Mouse (Mus musculus) heart, embryonic 16.5 days (tissue): ENCODE results near the gene Rasip1. TPM values are rescaled to one million over a fixed set of nuclear protein-coding genes. Genes with fewer than 3 reads are reported as not detected.

ENCODE experiments used
- ATAC-seq: fragments of 200-750 bp; cut with Nextera tagmentation; replicated peaks from 2 replicates; pipeline ENCODE4 v1.8.0; 2017; ENCODE audit warnings: moderate number of reproducible peaks; ENCODE audit not compliant: insufficient read depth, low FRiP score; ENCODE audit errors: extremely low read depth
- H3K27ac ChIP-seq: fragments of 300-500 bp; sonication (generic); 2 replicates; pipeline ENCODE4 v1.5.1; 2014; ENCODE audit warnings: mild to moderate bottlenecking, low read length, control low read depth, moderate library complexity
- H3K27me3 ChIP-seq: fragments of 300-500 bp; sonication (generic); 2 replicates; pipeline ENCODE4 v1.6.1; 2014; ENCODE audit warnings: low read length, mixed read lengths; ENCODE audit not compliant: control insufficient read depth, insufficient read depth
- H3K36me3 ChIP-seq: fragments of 300-500 bp; sonication (generic); 2 replicates; pipeline ENCODE4 v1.6.1; 2014; ENCODE audit not compliant: control insufficient read depth, insufficient read depth
- H3K4me1 ChIP-seq: fragments of 300-500 bp; sonication (generic); 2 replicates; pipeline ENCODE4 v1.6.1; 2014; ENCODE audit warnings: low read length, mixed read lengths; ENCODE audit not compliant: control insufficient read depth, insufficient read depth
- H3K4me2 ChIP-seq: fragments of 300-500 bp; sonication (generic); 2 replicates; pipeline ENCODE4 v1.6.1; 2014; ENCODE audit warnings: low read depth, mild to moderate bottlenecking, control low read depth, low read length
- H3K4me3 ChIP-seq: fragments of 300-500 bp; sonication (generic); 2 replicates; pipeline ENCODE4 v1.5.1; 2014; ENCODE audit warnings: mild to moderate bottlenecking, control low read depth, low read length
- H3K9ac ChIP-seq: fragments of 300-500 bp; sonication (generic); 2 replicates; pipeline ENCODE4 v1.6.1; 2014; ENCODE audit warnings: low read length, control low read depth
- H3K9me3 ChIP-seq: fragments of 300-500 bp; sonication (generic); replicated peaks from 2 replicates; pipeline ENCODE4 v1.6.1; 2016; ENCODE audit warnings: low read length; ENCODE audit not compliant: control insufficient read depth
- WGBS: fragments of 180-500 bp; shearing (Covaris S2); extraction: QIAGEN DNeasy Blood & Tissue Kit; methylation state at CpG from one replicate; pipeline ENCODE4 v1.1.7; 2014; 5-methylcytosine and 5-hydroxymethylcytosine counted together
- polyA plus RNA-seq: library from polyadenylated mRNA; unstranded; fragments of >200 nt; fragmentation: Nextera tagmentation; extraction: Ambion mirVana; gene quantifications from 2 replicates; pipeline ENCODE4 v1.2.1, GENCODE M21; 2015

Gene Rasip1
- polyA plus RNA-seq, result 15.4 and 16.3 TPM in 2 replicates

DNA sequence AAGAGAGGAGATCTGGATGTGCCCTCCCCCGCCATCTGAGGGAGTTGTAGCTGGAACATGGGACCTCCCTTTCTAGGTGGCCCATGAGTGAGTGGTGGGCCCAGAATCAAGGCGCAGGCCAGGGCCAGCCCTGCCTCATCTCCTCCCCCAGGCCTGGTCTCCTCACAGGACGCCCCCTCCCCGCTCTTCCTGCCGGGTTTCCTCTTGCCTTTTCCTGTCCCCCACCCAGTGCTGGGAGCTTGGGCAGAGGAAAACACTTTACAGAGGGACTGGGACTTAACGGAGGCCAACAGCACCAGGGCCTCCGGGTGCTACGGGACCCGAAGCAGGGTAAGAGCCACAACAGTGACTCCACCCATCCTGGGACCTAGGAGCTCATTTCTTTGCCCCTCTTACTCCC, at the start of gene Rasip1:
TSS of gene Rasip1 (plus strand) at position 228 of the 400 bp plus-strand sequence.
- Histone ChIP-seq H3K4me1 (peaks cover 4% of the 10 kb centered on the region; the same call in 1 of the 2 replicates), H3K27me3 (peaks cover 10% of the 10 kb centered on the region; the same call in 1 of the 2 replicates), H3K36me3 (no peaks in the 10 kb centered on the region), H3K4me3 (peak within 1 kb of the TSS; percentile 65), H3K27ac (peak within 1 kb of the TSS; percentile 65), H3K9ac (peak within 1 kb of the TSS; percentile 86), H3K4me2 (peak within 1 kb of the TSS; percentile 95), H3K9me3 (no peaks in the 10 kb centered on the region)
- WGBS, result 68% methylated on average over 9 of the region's 9 CpGs
- peak; percentile 61 for ATAC-seq

DNA sequence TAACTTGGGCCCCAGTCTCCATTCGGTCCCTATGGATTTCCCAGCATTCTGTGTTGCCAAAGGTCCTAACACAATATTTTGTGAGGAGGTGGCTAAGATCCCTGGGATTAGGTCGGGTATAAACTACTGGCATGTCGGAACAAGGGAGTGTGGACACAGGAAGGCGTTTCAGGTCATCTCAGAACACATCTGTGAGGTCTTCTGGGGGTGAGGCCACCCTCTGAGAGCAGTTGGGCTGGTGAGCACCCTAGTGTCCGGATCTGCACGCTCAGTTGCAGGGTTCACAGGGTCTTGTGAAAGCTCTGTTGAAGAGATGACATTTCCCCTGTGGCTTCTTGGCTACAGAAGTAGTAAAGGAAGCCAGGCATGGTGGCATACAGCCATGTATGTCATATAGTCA, 41.4 kb upstream of the Rasip1 start:
- Histone ChIP-seq H3K27me3 (no peaks in the 10 kb centered on the region), H3K9me3 (no peaks in the 10 kb centered on the region), H3K4me1 (0 out of 2 replicates have a peak, but pooled peaks cover 2% of the 10 kb centered on the region), H3K4me3 (no peak overlapping the region), H3K9ac (no peak overlapping the region), H3K4me2 (no peak overlapping the region), H3K27ac (no peak overlapping the region), H3K36me3 (peaks cover 17% of the 10 kb centered on the region)
- ATAC-seq, result no peak
- 97% methylated on average over 6 of the region's 6 CpGs for WGBS

DNA sequence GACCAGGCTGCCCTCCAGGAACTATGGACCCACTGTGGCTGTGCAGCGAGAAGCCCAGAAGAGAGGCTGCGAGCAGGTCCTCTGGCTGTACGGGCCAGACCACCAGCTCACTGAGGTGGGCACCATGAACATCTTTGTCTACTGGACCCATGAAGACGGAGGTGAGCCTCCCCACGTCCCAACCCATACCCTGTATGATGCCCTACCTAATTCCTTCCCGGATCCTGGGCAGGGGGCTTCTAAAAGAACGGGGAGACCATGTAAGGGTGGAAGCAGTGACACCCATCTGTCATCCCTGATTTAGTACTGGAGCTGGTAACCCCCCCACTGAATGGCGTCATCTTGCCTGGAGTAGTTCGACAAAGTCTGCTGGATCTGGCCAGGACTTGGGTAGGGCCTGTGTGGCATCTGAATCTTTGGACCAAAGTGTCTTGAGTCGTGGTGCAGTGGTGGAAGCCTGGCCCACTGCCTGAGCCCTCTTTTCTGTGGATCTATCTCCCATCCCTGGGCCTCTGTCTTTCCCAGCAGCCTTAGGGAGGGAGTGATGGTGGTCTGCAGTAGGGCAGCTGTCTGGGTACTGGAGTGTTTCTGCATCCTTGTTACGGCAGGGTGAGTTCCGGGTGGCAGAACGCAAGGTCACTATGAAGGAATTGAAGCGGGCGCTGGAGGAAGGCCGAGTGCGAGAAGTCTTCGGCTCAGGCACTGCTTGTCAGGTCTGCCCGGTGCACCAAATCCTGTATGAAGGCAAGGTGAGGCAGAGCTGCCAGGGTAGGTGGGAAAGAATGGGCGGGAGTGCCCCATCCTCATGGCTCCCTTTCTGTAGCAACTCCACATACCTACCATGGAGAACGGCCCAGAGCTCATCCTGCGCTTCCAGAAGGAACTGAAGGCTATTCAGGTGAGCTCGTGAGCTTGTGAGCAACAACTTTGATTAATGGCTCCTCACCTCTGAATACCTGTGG, 39.4 kb upstream of the Rasip1 start:
- Histone ChIP-seq H3K4me1 (peaks cover 2% of the 10 kb centered on the region; the same call in 1 of the 2 replicates), H3K4me3 (no peak overlapping the region), H3K4me2 (no peak overlapping the region), H3K27ac (no peak overlapping the region), H3K9ac (no peak overlapping the region), H3K9me3 (no peaks in the 10 kb centered on the region), H3K27me3 (no peaks in the 10 kb centered on the region), H3K36me3 (peaks cover 15% of the 10 kb centered on the region)
- ATAC-seq, result no peak
- WGBS, result 93% methylated on average over 23 of the region's 23 CpGs

DNA sequence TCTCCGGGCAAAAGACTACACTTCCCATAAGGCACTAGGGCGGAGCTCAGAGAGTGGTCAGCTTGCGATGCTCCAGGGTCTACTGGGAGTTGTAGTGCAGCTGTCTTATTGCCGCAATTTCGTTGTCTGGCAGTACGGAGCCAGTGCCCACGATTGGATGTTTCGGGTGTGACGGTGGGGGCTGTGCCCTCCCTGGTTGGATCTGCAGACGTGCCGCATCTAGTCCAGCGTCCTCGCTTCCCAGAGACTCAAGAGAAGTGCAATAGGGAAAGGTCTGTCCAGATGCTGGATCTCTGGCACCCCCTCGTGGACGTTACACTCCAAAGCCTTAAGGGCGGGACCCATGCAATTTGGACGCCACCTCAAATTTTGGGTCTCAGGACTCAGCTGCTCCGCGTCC, 38.1 kb upstream of the Rasip1 start:
- Histone ChIP-seq H3K4me1 (peaks cover 2% of the 10 kb centered on the region; the same call in 1 of the 2 replicates), H3K4me2 (peak overlapping the region; percentile 56), H3K4me3 (peak overlapping the region; percentile 49), H3K27ac (no peak overlapping the region), H3K36me3 (peaks cover 15% of the 10 kb centered on the region), H3K9me3 (no peaks in the 10 kb centered on the region), H3K9ac (no peak overlapping the region; the same call in 1 of the 2 replicates), H3K27me3 (no peaks in the 10 kb centered on the region)
- whole genome bisulfite sequencing, result 5% methylated on average over 19 of the region's 19 CpGs
- ATAC-seq, result peak; percentile 97

DNA sequence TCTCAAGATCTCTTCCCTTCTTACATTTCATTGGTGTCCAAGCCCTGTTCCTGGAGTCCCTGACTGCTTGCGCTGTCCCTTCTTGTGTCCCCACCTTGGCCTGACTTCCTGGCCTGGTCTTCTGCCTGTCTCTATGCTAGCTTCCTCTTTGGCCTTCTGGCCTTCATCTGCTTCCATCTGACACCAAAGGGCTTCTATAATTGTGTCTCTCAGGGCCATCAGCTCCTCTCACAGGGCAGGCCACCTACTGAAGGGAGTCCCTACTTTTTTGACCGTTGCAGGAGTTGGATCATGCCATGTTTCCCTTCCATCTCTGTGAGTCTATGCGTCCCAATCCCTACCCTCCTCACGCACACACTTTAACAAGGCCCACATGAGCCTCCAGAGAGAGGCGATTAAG, 37.4 kb upstream of the Rasip1 start:
- H3K4me1 ChIP-seq, result peaks cover 2% of the 10 kb centered on the region; the same call in 1 of the 2 replicates
- 0 out of 2 replicates have a peak overlapping the region, but pooled peaks have one; percentile 16 for H3K27ac ChIP-seq
- H3K9ac ChIP-seq, result no peak overlapping the region; the same call in 1 of the 2 replicates
- no peak for ATAC-seq
- no peak overlapping the region for H3K4me2 ChIP-seq
- H3K36me3 ChIP-seq, result peaks cover 9% of the 10 kb centered on the region
- no peaks in the 10 kb centered on the region for H3K27me3 ChIP-seq
- no peak overlapping the region for H3K4me3 ChIP-seq
- WGBS, result 94% methylated on average over 5 of the region's 5 CpGs
- H3K9me3 ChIP-seq, result no peaks in the 10 kb centered on the region

DNA sequence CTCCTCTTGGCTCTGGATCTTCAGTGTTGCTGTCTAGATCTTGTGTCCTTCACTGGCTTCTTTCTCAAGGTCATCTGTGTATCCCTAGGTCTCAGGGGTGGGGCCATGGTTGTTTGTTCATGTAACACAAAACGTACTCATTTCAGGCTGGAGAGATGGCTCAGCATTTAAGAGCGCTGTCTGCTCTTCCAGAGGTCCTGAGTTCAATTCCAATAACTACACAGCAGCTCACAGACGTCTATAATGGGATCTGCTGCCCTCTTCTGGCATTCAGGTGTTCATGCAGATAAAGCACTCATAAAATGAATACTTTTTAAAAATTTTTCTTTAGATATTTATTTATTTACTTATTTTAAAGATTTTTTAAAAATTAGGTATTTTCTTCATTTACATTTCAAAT, 36.4 kb upstream of the Rasip1 start:
- WGBS, result 58% methylated on average over 3 of the region's 3 CpGs
- ATAC-seq, result no peak
- H3K9me3 ChIP-seq, result no peaks in the 10 kb centered on the region
- no peak overlapping the region for H3K27ac ChIP-seq
- H3K4me1 ChIP-seq, result peaks cover 2% of the 10 kb centered on the region; the same call in 1 of the 2 replicates
- H3K4me2 ChIP-seq, result no peak overlapping the region
- H3K36me3 ChIP-seq, result peaks cover 1% of the 10 kb centered on the region; the same call in 1 of the 2 replicates
- no peak overlapping the region for H3K9ac ChIP-seq
- H3K27me3 ChIP-seq, result no peaks in the 10 kb centered on the region
- no peak overlapping the region for H3K4me3 ChIP-seq

DNA sequence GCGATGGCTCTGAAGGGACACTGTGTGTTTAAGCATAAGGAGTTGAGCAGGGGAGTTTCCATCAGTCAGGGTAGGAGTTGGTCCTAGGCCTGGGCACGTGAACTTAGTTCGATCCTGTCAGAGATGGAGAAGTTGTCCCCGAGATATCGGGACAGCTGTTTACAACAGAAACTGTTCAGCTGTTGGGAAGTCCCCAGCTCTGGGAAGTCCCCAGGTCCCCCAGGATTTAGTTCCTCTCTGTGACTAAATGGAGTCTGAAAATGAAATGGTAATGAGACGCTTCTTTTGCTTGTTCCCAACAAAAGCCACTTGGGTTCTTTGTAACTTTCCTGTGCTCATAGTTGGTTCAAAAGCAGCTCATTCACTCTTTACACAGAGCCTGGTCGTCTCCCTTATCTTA, 35.4 kb upstream of the Rasip1 start:
- no peaks in the 10 kb centered on the region for H3K9me3 ChIP-seq
- no peak overlapping the region for H3K9ac ChIP-seq
- ATAC-seq, result no peak
- H3K4me2 ChIP-seq, result no peak overlapping the region
- H3K4me1 ChIP-seq, result peaks cover 2% of the 10 kb centered on the region; the same call in 1 of the 2 replicates
- no peak overlapping the region for H3K4me3 ChIP-seq
- H3K27me3 ChIP-seq, result no peaks in the 10 kb centered on the region
- H3K36me3 ChIP-seq, result no peaks in the 10 kb centered on the region
- WGBS, result 68% methylated on average over 7 of the region's 7 CpGs
- no peak overlapping the region; the same call in 1 of the 2 replicates for H3K27ac ChIP-seq

DNA sequence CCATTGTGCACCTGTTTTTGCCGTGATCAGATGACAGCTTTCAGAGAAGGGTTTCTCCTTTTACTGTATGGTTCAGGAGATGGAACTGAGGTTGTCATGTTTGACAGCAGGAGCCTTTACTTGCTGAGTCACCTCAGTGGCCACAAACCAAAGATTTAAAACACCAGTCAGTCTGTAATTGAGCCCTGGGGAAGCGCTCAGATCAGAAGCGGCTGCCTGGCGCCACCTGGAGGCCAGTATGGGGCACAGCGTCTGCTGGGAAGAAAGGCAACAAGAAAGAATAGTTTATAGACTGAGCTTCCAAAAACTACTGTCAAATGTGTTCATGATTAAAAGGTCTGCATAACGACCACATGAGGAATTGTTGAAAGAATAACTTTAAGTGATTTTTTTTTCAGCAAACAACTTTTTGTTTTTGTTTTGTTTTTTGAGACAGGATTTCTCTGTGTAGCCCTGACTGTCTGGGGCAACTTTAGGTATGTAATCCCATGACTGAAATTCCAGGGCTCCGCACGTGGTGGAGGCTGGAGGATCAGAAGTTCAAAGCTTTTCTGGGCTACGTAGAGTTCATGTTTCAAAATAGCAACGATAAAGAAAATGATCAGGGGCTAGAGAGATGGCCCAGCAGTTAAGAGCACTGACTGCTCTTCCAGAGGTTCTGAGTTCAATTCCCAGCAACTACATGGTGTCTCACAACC, 34.0 kb upstream of the Rasip1 start:
- Histone ChIP-seq H3K36me3 (no peaks in the 10 kb centered on the region), H3K27me3 (no peaks in the 10 kb centered on the region), H3K4me3 (no peak overlapping the region), H3K9me3 (no peaks in the 10 kb centered on the region), H3K4me1 (peaks cover 2% of the 10 kb centered on the region; the same call in 1 of the 2 replicates), H3K4me2 (no peak overlapping the region), H3K27ac (no peak overlapping the region), H3K9ac (no peak overlapping the region)
- no peak for ATAC-seq
- 14% methylated on average over 10 of the region's 10 CpGs for WGBS
